Mouse (Mus musculus) bone marrow, adult 2 months (tissue): ENCODE data around the gene Usp24.

Source experiments
- CTCF ChIP-seq: fragments of 200-500 bp; IDR thresholded peaks from 2 replicates; pipeline ENCODE4 v1.5.1; 2011; ENCODE audit warnings: low read length, control low read depth; ENCODE audit not compliant: control insufficient read depth, insufficient read depth
- POLR2A ChIP-seq: fragments of 200-500 bp; IDR thresholded peaks from 2 replicates; pipeline ENCODE4 v1.6.1; 2011; ENCODE audit warnings: low read depth, mild to moderate bottlenecking, control low read depth, low read length, borderline replicate concordance; ENCODE audit not compliant: control insufficient read depth

DNA sequence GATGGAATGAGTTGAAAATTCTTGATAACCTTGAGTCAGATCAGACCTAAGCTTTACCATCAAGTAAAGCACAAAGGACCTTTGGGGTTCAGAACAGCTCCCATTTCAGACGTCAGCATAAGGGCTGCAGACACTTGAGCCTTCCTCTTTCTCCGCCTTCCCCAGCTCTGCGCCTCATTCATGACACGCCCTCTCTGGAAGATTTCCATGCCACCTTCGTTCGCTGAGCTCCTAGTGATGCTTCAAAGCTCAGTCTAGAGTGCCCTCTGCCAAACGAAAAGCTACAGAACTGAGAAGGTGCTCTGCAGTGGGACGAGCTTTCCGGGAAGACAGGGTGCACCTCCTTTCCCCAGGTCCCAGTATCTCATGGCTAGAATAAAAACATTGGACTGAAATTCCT lies 146.0 kb downstream of the Usp24 start:
- no peak for TF ChIP-seq POLR2A
- TF ChIP-seq CTCF: no peak
